Mouse (Mus musculus): ENCODE measurements at regions not wholly inside any gene's neighbourhood (a gene's known extent, or its start where the extent isn't known, plus 50 kb on each side); places are given as distances from the start of the nearest gene placed in this dataset.

DNA sequence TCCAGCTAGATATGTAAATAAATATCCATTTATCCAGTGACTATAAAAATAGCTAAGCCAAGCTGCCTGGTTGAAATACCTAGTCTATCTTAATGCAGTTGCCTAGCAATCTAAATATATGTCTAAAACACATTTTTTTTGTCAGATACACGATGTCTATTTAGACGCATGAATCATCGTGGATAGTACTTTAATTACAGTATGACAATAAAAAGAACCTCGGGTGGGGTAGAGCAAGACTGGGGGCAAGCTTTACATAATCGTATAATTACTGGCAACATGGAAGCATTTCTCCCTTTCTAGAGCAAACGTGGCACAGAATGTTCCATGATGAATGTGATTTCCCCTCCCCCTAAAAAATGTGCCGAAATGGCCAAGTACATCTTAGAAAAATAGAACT is 180.4 kb downstream of the Gm19935 start:
- H3K27ac ChIP-seq (ENCODE audit: poor library complexity, severe bottlenecking), result no peak overlapping the region
- no peaks in the 10 kb centered on the region for H3K4me1 ChIP-seq (replicated peaks)
- no peak overlapping the region for H3K4me3 ChIP-seq
- no peaks in the 10 kb centered on the region for H3K36me3 ChIP-seq
- H3K9me3 ChIP-seq (replicated peaks), result no peaks in the 10 kb centered on the region
- WGBS, result 79% methylated on average over 7 of the region's 7 CpGs
- no peak overlapping the region for H3K9ac ChIP-seq
- H3K27me3 ChIP-seq (replicated peaks), result no peaks in the 10 kb centered on the region
- H3K4me2 ChIP-seq, result no peak overlapping the region
- ATAC-seq (ENCODE audit: insufficient number of reproducible peaks, low FRiP score), result no peak

DNA sequence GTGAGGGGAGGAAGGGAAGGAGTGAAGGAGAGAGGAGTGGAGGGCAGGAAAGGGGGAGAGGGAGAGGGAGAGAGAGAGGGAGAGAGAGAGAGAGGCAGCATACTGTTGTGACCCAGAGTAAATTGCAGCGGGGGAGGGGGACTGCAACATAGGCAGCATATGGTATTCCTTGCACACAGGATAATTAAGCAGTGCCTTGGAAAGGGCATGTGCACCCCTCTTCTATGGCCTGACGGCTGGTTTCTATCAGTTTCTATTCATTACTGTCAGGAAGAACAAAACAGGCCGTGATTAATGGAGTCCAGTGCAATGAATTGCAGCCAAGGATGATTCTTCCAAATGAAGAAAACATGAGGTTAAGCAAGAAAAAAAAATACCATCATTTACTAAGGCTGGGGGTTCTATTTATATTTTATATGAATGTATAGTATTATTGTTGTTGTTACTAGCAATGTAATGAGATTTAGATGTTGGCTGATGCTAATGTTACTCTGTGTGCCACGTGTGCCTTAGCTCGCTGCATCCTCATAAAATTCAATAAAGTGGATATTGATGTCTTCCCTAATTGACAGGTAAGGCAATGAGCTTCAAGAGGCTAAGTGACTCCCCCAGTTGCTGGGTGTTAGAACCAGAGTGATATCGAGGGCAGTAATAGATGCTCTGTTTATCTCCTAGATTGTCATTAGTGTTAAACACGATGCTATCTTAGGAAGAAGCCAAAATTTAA is 181.3 kb downstream of the Gm19935 start:
- no peaks in the 10 kb centered on the region for H3K9me3 ChIP-seq (replicated peaks)
- H3K27ac ChIP-seq (ENCODE audit: poor library complexity, severe bottlenecking), result no peak overlapping the region
- H3K9ac ChIP-seq, result no peak overlapping the region
- no peak overlapping the region for H3K4me2 ChIP-seq
- H3K36me3 ChIP-seq, result no peaks in the 10 kb centered on the region
- 57% methylated on average over 7 of the region's 7 CpGs for WGBS
- ATAC-seq (ENCODE audit: insufficient number of reproducible peaks, low FRiP score), result no peak
- no peak overlapping the region for H3K4me3 ChIP-seq
- peaks cover 3% of the 10 kb centered on the region; the same call in 1 of the 2 replicates for H3K4me1 ChIP-seq (replicated peaks)
- no peaks in the 10 kb centered on the region for H3K27me3 ChIP-seq (replicated peaks)

DNA sequence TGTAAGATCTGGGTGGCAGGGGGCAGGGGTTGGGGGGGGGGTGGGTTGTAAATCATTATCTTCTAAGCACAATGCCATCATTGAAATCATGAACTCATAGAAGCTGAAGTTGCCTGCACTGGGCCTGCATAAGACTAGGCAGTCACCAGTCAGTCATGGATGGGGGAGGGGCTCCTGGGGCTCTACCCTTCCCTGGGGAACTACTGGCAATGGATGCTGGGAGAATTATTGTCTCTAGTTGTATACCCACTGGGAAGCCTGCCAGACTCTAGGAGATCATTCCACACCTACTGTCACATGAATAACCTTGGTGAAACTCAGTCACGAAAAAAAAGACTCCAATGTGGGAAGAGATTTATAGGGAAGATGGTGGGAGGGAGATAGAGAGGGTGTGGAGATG is 186.4 kb downstream of the Gm19935 start:
- Histone ChIP-seq H3K36me3 (no peaks in the 10 kb centered on the region), H3K9me3 (replicated peaks) (0 out of 2 replicates have a peak, but pooled peaks cover 3% of the 10 kb centered on the region), H3K27me3 (replicated peaks) (no peaks in the 10 kb centered on the region), H3K4me2 (no peak overlapping the region), H3K4me1 (replicated peaks) (peaks cover 9% of the 10 kb centered on the region), H3K4me3 (no peak overlapping the region), H3K27ac (ENCODE audit: poor library complexity, severe bottlenecking) (no peak overlapping the region), H3K9ac (no peak overlapping the region)
- ATAC-seq (ENCODE audit: insufficient number of reproducible peaks, low FRiP score), result peak; percentile 55; the same call in 1 of the 2 replicates
- WGBS, result 33% methylated on average over 1 of the region's 1 CpGs

DNA sequence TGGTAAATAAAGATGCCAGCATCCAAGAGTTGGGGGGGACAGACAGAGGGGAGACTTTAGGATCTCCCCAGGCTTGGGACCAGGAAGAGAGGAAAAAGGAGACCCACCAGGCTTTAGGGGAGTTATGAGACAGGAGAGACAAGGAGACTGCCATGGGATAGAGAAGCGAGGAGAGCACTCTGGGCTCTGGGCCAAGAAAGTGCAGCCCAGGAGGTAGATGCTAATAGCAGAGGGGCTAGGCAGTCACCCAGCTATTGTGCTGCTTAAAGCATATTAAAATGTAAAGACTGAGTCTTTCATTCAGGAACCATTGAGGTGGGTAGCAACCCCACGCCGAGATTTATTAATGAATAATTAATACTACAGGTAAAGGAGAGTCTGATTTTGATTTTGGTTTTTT is 208.8 kb downstream of the Gm19935 start:
- no peak overlapping the region for H3K4me2 ChIP-seq
- WGBS, result 63% methylated on average over 3 of the region's 3 CpGs
- no peak for ATAC-seq (ENCODE audit: insufficient number of reproducible peaks, low FRiP score)

DNA sequence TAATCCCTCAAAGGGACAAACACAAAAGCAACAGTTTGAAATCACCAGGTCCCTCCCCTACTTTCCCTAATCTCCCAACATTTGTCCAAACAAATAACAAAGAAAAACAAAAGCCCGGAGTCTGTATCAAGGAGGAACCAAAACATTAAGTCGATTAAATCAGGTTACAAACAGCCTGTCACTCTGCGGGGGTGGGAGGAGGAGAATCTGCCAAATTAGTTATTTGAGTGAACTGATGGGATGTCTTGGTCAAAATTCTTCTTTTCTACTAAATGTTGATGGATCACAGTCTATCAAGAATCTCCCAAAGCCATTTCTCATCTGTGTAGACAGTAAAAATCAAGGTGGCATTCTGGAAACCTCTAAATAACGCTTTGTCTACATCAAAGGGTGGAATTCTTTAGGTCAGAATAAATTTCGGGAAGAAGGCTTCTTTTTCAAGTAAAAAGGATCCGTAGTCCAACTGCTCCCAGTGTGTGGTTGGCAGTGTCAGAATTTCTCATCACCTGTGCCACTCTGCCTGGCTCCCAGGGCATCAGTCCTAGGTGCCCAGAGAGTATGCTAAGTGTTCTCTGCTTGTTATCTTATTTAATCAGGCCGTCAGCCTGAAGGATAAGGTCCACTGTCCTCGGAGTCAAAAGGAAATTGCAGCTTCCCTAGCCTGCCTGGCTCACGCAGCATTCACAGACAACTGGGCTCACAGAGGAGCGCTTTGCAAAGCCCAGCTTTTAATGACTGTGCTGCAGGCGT is 216.1 kb downstream of the Gm19935 start:
- Histone ChIP-seq H3K27ac (ENCODE audit: poor library complexity, severe bottlenecking) (no peak overlapping the region), H3K4me2 (no peak overlapping the region), H3K27me3 (replicated peaks) (peaks cover 3% of the 10 kb centered on the region; the same call in 1 of the 2 replicates), H3K4me3 (no peak overlapping the region), H3K9ac (no peak overlapping the region), H3K4me1 (replicated peaks) (no peaks in the 10 kb centered on the region), H3K36me3 (no peaks in the 10 kb centered on the region), H3K9me3 (replicated peaks) (peaks cover 12% of the 10 kb centered on the region)
- WGBS, result 15% methylated on average over 11 of the region's 11 CpGs
- no peak for ATAC-seq (ENCODE audit: insufficient number of reproducible peaks, low FRiP score)

More for the DNA sequence above, 208.8 kb downstream of the Gm19935 start:
- Histone ChIP-seq H3K36me3 (no peaks in the 10 kb centered on the region), H3K4me1 (replicated peaks) (no peaks in the 10 kb centered on the region), H3K27ac (ENCODE audit: poor library complexity, severe bottlenecking) (no peak overlapping the region), H3K4me3 (no peak overlapping the region), H3K9me3 (replicated peaks) (peaks cover 11% of the 10 kb centered on the region), H3K27me3 (replicated peaks) (no peaks in the 10 kb centered on the region), H3K9ac (no peak overlapping the region)

DNA sequence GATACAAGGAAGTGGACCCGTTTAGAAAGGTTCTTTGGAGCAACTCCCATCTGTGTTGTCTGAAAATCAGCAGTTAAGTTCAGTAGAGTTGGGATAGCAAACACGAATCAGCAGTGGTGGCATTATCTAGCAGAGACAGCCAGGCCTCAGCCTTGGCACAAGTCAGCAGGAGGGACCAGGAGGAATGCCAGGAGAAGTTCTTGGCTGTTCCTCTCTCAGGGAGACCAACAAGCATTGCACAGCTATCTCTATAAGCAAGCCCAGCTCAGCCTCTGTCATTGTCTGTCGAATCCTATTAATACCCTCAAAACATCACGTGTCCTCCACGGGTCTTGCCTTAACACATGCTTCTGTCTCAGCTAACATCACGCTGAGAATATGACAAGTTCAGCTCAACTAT is 219.8 kb downstream of the Gm19935 start:
- no peak overlapping the region for H3K27ac ChIP-seq (ENCODE audit: poor library complexity, severe bottlenecking)
- H3K36me3 ChIP-seq, result no peaks in the 10 kb centered on the region
- H3K4me2 ChIP-seq, result no peak overlapping the region
- H3K4me1 ChIP-seq (replicated peaks), result no peaks in the 10 kb centered on the region
- no peak for ATAC-seq (ENCODE audit: insufficient number of reproducible peaks, low FRiP score)
- peaks cover 6% of the 10 kb centered on the region; the same call in 1 of the 2 replicates for H3K9me3 ChIP-seq (replicated peaks)
- no peak overlapping the region for H3K9ac ChIP-seq
- H3K4me3 ChIP-seq, result no peak overlapping the region
- WGBS, result 80% methylated on average over 6 of the region's 6 CpGs
- peaks cover 3% of the 10 kb centered on the region; the same call in 1 of the 2 replicates for H3K27me3 ChIP-seq (replicated peaks)

DNA sequence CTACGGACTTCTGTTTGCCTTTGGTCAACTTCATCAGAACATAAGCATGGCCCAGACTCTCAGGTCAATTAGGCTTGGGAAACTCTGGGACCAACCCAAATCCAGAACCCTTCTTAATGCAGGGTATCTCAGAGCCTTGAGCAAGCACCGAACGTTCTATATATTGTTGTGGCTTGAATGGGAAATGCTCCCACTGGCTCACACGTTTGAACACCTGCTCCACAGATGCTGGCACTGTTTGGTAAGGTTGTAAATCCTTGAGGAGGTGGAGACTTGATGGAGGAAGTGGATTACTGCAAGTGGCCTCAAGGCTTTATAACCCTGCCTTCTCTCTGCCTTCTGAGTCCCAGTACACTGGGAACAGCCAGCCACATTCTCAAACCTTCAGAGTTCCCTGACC is 231.3 kb upstream of the Tox3 start:
- Histone ChIP-seq H3K9ac (no peak overlapping the region), H3K27ac (ENCODE audit: poor library complexity, severe bottlenecking) (no peak overlapping the region), H3K4me3 (no peak overlapping the region), H3K9me3 (replicated peaks) (no peaks in the 10 kb centered on the region), H3K36me3 (no peaks in the 10 kb centered on the region), H3K4me1 (replicated peaks) (no peaks in the 10 kb centered on the region), H3K4me2 (no peak overlapping the region), H3K27me3 (replicated peaks) (no peaks in the 10 kb centered on the region)
- ATAC-seq (ENCODE audit: insufficient number of reproducible peaks, low FRiP score), result no peak
- WGBS, result 83% methylated on average over 4 of the region's 4 CpGs

DNA sequence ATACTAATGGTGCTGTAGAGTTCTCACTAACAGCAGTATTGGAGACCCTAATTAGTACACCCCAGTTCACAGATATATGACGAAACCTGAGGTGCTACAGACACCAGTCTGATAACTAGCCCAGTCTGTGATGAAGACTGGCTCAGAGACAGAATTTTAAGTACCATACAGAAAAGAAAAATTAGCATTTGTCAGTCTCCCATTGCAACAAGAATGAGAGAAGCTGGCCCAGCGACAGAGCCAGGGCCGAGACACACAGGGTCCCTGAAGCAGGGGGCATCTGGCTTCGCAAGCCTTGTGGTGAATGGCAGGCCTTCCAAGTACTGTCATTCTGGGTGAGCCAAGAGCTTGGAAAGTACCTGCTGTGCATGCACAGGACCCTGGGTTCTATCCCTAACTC is 228.8 kb upstream of the Tox3 start:
- no peak overlapping the region for H3K4me2 ChIP-seq
- 78% methylated on average over 4 of the region's 4 CpGs for WGBS
- H3K9me3 ChIP-seq (replicated peaks), result no peaks in the 10 kb centered on the region
- no peaks in the 10 kb centered on the region for H3K36me3 ChIP-seq
- no peak overlapping the region for H3K27ac ChIP-seq (ENCODE audit: poor library complexity, severe bottlenecking)
- no peak overlapping the region for H3K9ac ChIP-seq
- ATAC-seq (ENCODE audit: insufficient number of reproducible peaks, low FRiP score), result no peak
- H3K4me3 ChIP-seq, result no peak overlapping the region
- H3K27me3 ChIP-seq (replicated peaks), result no peaks in the 10 kb centered on the region
- no peaks in the 10 kb centered on the region for H3K4me1 ChIP-seq (replicated peaks)

DNA sequence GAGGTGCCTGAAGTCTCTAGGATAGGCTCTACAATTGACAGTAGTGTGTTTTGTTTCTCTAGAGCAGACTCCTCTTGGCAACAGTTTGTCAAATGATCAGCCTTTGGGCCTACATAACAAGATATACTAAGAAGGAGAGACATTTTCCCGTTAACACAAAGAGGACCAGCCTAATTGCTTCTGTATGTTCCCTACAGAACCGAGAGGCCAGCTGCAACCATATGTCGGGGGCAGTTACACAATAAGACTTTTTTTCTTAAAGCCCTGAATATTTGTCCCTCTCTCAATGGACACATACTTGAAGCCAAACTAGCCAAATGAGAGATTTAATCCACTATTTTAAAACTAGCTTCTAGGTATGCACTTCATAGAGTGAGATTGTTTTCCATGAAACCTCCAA is 226.5 kb upstream of the Tox3 start:
- H3K27ac ChIP-seq (ENCODE audit: poor library complexity, severe bottlenecking), result no peak overlapping the region
- H3K9ac ChIP-seq, result no peak overlapping the region
- no peak overlapping the region for H3K4me2 ChIP-seq
- H3K27me3 ChIP-seq (replicated peaks), result no peaks in the 10 kb centered on the region
- no peak for ATAC-seq (ENCODE audit: insufficient number of reproducible peaks, low FRiP score)
- whole genome bisulfite sequencing, result 69% methylated on average over 3 of the region's 3 CpGs
- H3K9me3 ChIP-seq (replicated peaks), result no peaks in the 10 kb centered on the region
- H3K36me3 ChIP-seq, result no peaks in the 10 kb centered on the region
- no peaks in the 10 kb centered on the region for H3K4me1 ChIP-seq (replicated peaks)
- no peak overlapping the region for H3K4me3 ChIP-seq

DNA sequence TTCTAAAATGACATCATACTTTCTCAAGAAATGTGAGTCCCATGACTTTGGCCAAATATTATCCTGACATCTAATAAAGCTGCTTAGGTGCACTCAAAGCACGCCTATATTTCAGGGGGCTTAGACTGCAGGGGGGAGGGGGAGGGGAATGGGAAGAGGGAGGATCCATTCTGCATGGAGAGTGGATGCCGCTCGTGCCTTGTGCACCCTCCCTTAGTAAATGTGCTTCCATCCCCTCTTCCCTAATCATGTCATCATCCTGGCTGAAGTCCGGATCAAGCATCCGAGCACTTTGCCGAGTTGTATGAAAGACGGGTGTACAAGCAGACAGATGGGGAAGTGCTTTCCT is 207.9 kb upstream of the Tox3 start:
- Histone ChIP-seq H3K4me2 (no peak overlapping the region), H3K9ac (no peak overlapping the region), H3K27me3 (replicated peaks) (no peaks in the 10 kb centered on the region), H3K4me1 (replicated peaks) (no peaks in the 10 kb centered on the region), H3K4me3 (no peak overlapping the region), H3K27ac (ENCODE audit: poor library complexity, severe bottlenecking) (no peak overlapping the region), H3K36me3 (no peaks in the 10 kb centered on the region), H3K9me3 (replicated peaks) (no peaks in the 10 kb centered on the region)
- ATAC-seq (ENCODE audit: insufficient number of reproducible peaks, low FRiP score), result no peak
- WGBS, result 80% methylated on average over 7 of the region's 7 CpGs

DNA sequence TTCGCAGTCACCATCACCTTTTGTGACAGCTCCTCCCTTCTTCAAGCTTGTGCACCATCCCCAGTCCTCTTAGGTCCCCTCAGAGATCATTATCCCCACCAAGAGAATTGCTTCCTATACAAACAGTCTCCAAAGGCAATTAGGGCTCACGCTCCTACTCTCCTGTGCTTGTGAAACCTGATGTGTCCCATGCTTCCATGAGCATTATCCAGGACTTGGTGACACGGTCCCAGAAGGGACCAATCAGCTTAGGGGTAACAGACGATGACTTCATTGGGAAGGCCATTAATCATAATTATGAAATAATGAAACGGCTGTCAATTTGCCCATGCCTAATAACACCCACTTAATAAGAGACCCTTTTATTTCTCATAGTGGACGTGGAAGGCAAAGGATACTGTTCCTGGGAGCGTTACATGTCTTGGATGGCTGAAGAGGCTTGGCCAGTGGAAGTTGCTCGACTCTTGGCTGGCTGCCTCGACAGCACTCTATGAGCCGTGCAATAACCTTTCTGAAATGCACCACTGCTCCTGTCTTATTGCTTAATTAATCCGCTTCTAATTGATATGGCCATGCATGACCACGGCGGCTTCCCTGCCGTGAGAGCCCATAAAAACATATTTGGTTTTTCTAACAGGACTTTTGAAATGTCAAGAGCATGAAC is 207.4 kb upstream of the Tox3 start:
- 80% methylated on average over 14 of the region's 14 CpGs for WGBS
- no peak overlapping the region for H3K4me3 ChIP-seq
- no peaks in the 10 kb centered on the region for H3K36me3 ChIP-seq
- ATAC-seq (ENCODE audit: insufficient number of reproducible peaks, low FRiP score), result no peak
- H3K27ac ChIP-seq (ENCODE audit: poor library complexity, severe bottlenecking), result no peak overlapping the region
- no peaks in the 10 kb centered on the region for H3K27me3 ChIP-seq (replicated peaks)
- H3K4me1 ChIP-seq (replicated peaks), result no peaks in the 10 kb centered on the region
- H3K9me3 ChIP-seq (replicated peaks), result no peaks in the 10 kb centered on the region
- H3K4me2 ChIP-seq, result no peak overlapping the region
- no peak overlapping the region for H3K9ac ChIP-seq

Measured in heart, embryonic 12.5 days (tissue).